8 mouse cellular contexts compared by ENCODE assay signal in genomic region chr8:95320224-95321139, GRCm38 (mm10). TPM values are rescaled to one million over a fixed set of nuclear protein-coding genes. Genes with fewer than 3 reads are reported as not detected.
DNase-seq lines count a peak whose midpoint lies in the region; ATAC-seq and TF ChIP-seq lines count a peak whose summit lies in the region.

No protein-coding gene starts in this region.

- no peak overlapping the region for H3K27ac ChIP-seq in ES-E14 (ENCODE audit: insufficient read depth, low read depth, low read length, poor library complexity, severe bottlenecking)
- H3K27ac ChIP-seq in bone marrow macrophage, adult 2 months (ENCODE audit: insufficient read depth, low read depth, low read length) = no peak overlapping the region
- H3K27ac ChIP-seq in hindbrain, embryonic 14.5 days = no peak overlapping the region
- H3K27ac ChIP-seq in liver, adult 2 months (replicated peaks; ENCODE audit: insufficient read depth, low read depth, low read length) = no peak overlapping the region
- 0 out of 2 replicates have a peak overlapping the region, but pooled peaks have one; percentile 35 for H3K27ac ChIP-seq in midbrain, embryonic 16.5 days (ENCODE audit: low read length)

- no peak for TF ChIP-seq CTCF in bone marrow macrophage, adult 2 months (IDR thresholded peaks at IDR 0.05; ENCODE audit: low read depth, low read length)
- peak; percentile 55 for TF ChIP-seq CTCF in liver, adult 2 months (IDR thresholded peaks at IDR 0.05; ENCODE audit: low read depth, low read length)

- no peaks in the 10 kb centered on the region for H3K79me2 ChIP-seq in liver, adult 2 months (ENCODE audit: control insufficient read depth, insufficient read depth, low read length)

- H3K4me2 ChIP-seq in hindbrain, embryonic 14.5 days (replicated peaks) = peak overlapping the region; percentile 65
- H3K4me2 ChIP-seq in midbrain, embryonic 16.5 days (ENCODE audit: low read length) = peak overlapping the region; percentile 85

- 2% methylated on average over 41 of the region's 41 CpGs for WGBS in hindbrain, embryonic 14.5 days
- WGBS in liver, adult 2 months = 7% methylated on average over 41 of the region's 41 CpGs
- WGBS in midbrain, embryonic 16.5 days = 2% methylated on average over 39 of the region's 41 CpGs

- in situ Hi-C loops in ES-E14 (cut with MboI; ENCODE audit: low sequenced_read_pairs in 2 of 2, unreplicated experiment in 2 of 2) = no loop called here

- H3K36me3 ChIP-seq in ES-E14 (ENCODE audit: control insufficient read depth, insufficient read depth, low read length, poor library complexity, severe bottlenecking) = no peaks in the 10 kb centered on the region
- H3K36me3 ChIP-seq in hindbrain, embryonic 14.5 days (replicated peaks; ENCODE audit: control insufficient read depth, insufficient read depth) = peaks cover 18% of the 10 kb centered on the region
- no peaks in the 10 kb centered on the region for H3K36me3 ChIP-seq in liver, adult 2 months (ENCODE audit: control insufficient read depth, insufficient read depth, low read length)
- peaks cover 2% of the 10 kb centered on the region; the same call in 1 of the 2 replicates for H3K36me3 ChIP-seq in midbrain, embryonic 16.5 days (ENCODE audit: control insufficient read depth, insufficient read depth, low read length)

- H3K9me3 ChIP-seq in ES-E14 (ENCODE audit: control insufficient read depth, insufficient read depth, low read depth, low read length) = no peaks in the 10 kb centered on the region
- H3K9me3 ChIP-seq in hindbrain, embryonic 14.5 days (ENCODE audit: control insufficient read depth, low read length) = no peaks in the 10 kb centered on the region
- no peaks in the 10 kb centered on the region for H3K9me3 ChIP-seq in midbrain, embryonic 16.5 days (replicated peaks; ENCODE audit: control insufficient read depth, low read length, poor library complexity, severe bottlenecking)

- peak; percentile 68 for ATAC-seq in erythroblast, adult 5-6 weeks (replicated peaks; ENCODE audit: low FRiP score, poor library complexity, severe bottlenecking)
- ATAC-seq in hindbrain, embryonic 14.5 days (ENCODE audit: low FRiP score) = peak; percentile 72
- ATAC-seq in midbrain, embryonic 16.5 days = peak; percentile 82

- peaks cover 0 to 5% of the 10 kb centered on the region in 2 experiments; a peak in 1 of 4 replicates for H3K4me1 ChIP-seq in ES-E14 (ENCODE audit: control insufficient read depth in 2 of 2, insufficient read depth in 2 of 2, low read length in 2 of 2, poor library complexity in 1 of 2)
- H3K4me1 ChIP-seq in bone marrow macrophage, adult 2 months (ENCODE audit: control insufficient read depth, insufficient read depth, low read length) = no peaks in the 10 kb centered on the region
- H3K4me1 ChIP-seq in hindbrain, embryonic 14.5 days (replicated peaks; ENCODE audit: control insufficient read depth, insufficient read depth, low read length) = peaks cover 4% of the 10 kb centered on the region; the same call in 1 of the 2 replicates
- peaks cover 4% of the 10 kb centered on the region; the same call in 1 of the 2 replicates for H3K4me1 ChIP-seq in liver, adult 2 months (ENCODE audit: control insufficient read depth, insufficient read depth, low read length)
- H3K4me1 ChIP-seq in midbrain, embryonic 16.5 days (ENCODE audit: control insufficient read depth, insufficient read depth, low read length) = peaks cover 3% of the 10 kb centered on the region; the same call in 1 of the 2 replicates

- no peak for TF ChIP-seq POLR2A in bone marrow macrophage, adult 2 months (IDR thresholded peaks at IDR 0.05; ENCODE audit: borderline replicate concordance, low read depth, low read length)
- no peak for TF ChIP-seq POLR2A in liver, adult 2 months (IDR thresholded peaks at IDR 0.05; ENCODE audit: extremely low read depth, insufficient read depth, low read length)

- H3K4me3 ChIP-seq in ES-E14 (ENCODE audit: insufficient read depth in 1 of 2, low read depth in 1 of 2, low read length in 2 of 2, poor library complexity in 1 of 2, severe bottlenecking in 1 of 2) = peak overlapping the region; percentile 50 to 66
- H3K4me3 ChIP-seq in bone marrow macrophage, adult 2 months (ENCODE audit: insufficient read depth, low read length) = peak overlapping the region; percentile 55
- peak overlapping the region; percentile 36 for H3K4me3 ChIP-seq in hindbrain, embryonic 14.5 days (replicated peaks; ENCODE audit: low read length)
- peak overlapping the region; percentile 40; the same call in 1 of the 2 replicates for H3K4me3 ChIP-seq in liver, adult 2 months (ENCODE audit: insufficient read depth, low read depth, low read length)
- H3K4me3 ChIP-seq in midbrain, embryonic 16.5 days (ENCODE audit: low read depth, low read length) = peak overlapping the region; percentile 43

- no peaks in the 10 kb centered on the region for H3K27me3 ChIP-seq in hindbrain, embryonic 14.5 days (ENCODE audit: control insufficient read depth, insufficient read depth, low read length)
- H3K27me3 ChIP-seq in liver, adult 2 months (ENCODE audit: control insufficient read depth, insufficient read depth, low read length) = no peaks in the 10 kb centered on the region
- peaks cover 4% of the 10 kb centered on the region; the same call in 1 of the 2 replicates for H3K27me3 ChIP-seq in midbrain, embryonic 16.5 days (ENCODE audit: control insufficient read depth, insufficient read depth, low read depth, low read length)

- DNase-seq in ES-E14 (ENCODE audit: low read depth, low spot score) = peak; percentile 62
- DNase-seq in hindbrain, embryonic 14.5 days (ENCODE audit: low spot score) = peak; percentile 60
- peak; percentile 56 for DNase-seq in liver, adult 2 months (ENCODE audit: extremely low read depth, low read depth, low spot score)
- peak; percentile 60 to 82 for DNase-seq in spleen, postnatal 4 days (ENCODE audit: low spot score in 2 of 2)
- DNase-seq in c-Kit-positive CD71-positive TER-119-positive erythroid progenitor cells, embryonic 14.5 days (ENCODE audit: low spot score) = no peak

- 0 out of 2 replicates have a peak overlapping the region, but pooled peaks have one; percentile 0 for H3K9ac ChIP-seq in ES-E14 (ENCODE audit: insufficient read depth, low read depth, low read length, poor library complexity, severe bottlenecking)
- H3K9ac ChIP-seq in hindbrain, embryonic 14.5 days = peak overlapping the region; percentile 49
- H3K9ac ChIP-seq in liver, adult 2 months (ENCODE audit: low read depth, low read length) = peak overlapping the region; percentile 14; the same call in 1 of the 2 replicates
- peak overlapping the region; percentile 57 for H3K9ac ChIP-seq in midbrain, embryonic 16.5 days (ENCODE audit: low read depth, low read length)

RNA-seq across cellular contexts. Expression of gene Tepp, which starts 10.1 kb away (rescaled TPM):
- 0.45 and 0.95 TPM in 2 replicates for total RNA-seq in ES-E14 (2012; rRNA removed)
- not detected in 2 replicates for polyA plus RNA-seq in bone marrow macrophage, adult 2 months (2012; ENCODE audit: insufficient read depth, insufficient read length, missing spikeins)
- total RNA-seq in erythroblast, adult 5-6 weeks (2015; ENCODE audit: low replicate concordance) = not detected in 2 replicates
- total RNA-seq in erythroblast, adult 5-6 weeks (2017; ENCODE audit: low replicate concordance) = not detected in 2 replicates
- polyA plus RNA-seq in hindbrain, embryonic 14.5 days (2014; fragmentation: Nextera tagmentation; extraction: Ambion mirVana) = 2.2 and 2.9 TPM in 2 replicates
- not detected in 2 replicates for total RNA-seq in liver, adult 2 months (2014; rRNA removed)
- polyA plus RNA-seq in liver, adult 2 months (2012; rRNA removed) = not detected in 2 replicates
- 2.7 and 2.8 TPM in 2 replicates for polyA plus RNA-seq in midbrain, embryonic 16.5 days (2015; fragmentation: Nextera tagmentation; extraction: Ambion mirVana)

RNA-seq across cellular contexts. Expression of gene Zfp319, which starts 11.3 kb away (rescaled TPM):
- total RNA-seq in ES-E14 (2012; rRNA removed) = 2.4 and 3.2 TPM in 2 replicates
- polyA plus RNA-seq in bone marrow macrophage, adult 2 months (2012; ENCODE audit: insufficient read depth, insufficient read length, missing spikeins) = 6.9 and 7.5 TPM in 2 replicates
- total RNA-seq in erythroblast, adult 5-6 weeks (2015; ENCODE audit: low replicate concordance) = 2.5 and 3.3 TPM in 2 replicates
- total RNA-seq in erythroblast, adult 5-6 weeks (2017; ENCODE audit: low replicate concordance) = 0.14 and 0.17 TPM in 2 replicates
- polyA plus RNA-seq in hindbrain, embryonic 14.5 days (2014; fragmentation: Nextera tagmentation; extraction: Ambion mirVana) = 14.2 and 15.9 TPM in 2 replicates
- total RNA-seq in liver, adult 2 months (2014; rRNA removed) = 1.2 and 1.8 TPM in 2 replicates
- 2.5 and 3.2 TPM in 2 replicates for polyA plus RNA-seq in liver, adult 2 months (2012; rRNA removed)
- 16.2 and 17.5 TPM in 2 replicates for polyA plus RNA-seq in midbrain, embryonic 16.5 days (2015; fragmentation: Nextera tagmentation; extraction: Ambion mirVana)

RNA-seq across cellular contexts. Expression of gene Usb1, which starts 11.6 kb away (rescaled TPM):
- total RNA-seq in ES-E14 (2012; rRNA removed) = 18.6 and 25.9 TPM in 2 replicates
- polyA plus RNA-seq in bone marrow macrophage, adult 2 months (2012; ENCODE audit: insufficient read depth, insufficient read length, missing spikeins) = 35.0 and 35.2 TPM in 2 replicates
- total RNA-seq in erythroblast, adult 5-6 weeks (2015; ENCODE audit: low replicate concordance) = 7.9 and 8.1 TPM in 2 replicates
- 6.1 and 8.0 TPM in 2 replicates for total RNA-seq in erythroblast, adult 5-6 weeks (2017; ENCODE audit: low replicate concordance)
- 31.0 and 32.3 TPM in 2 replicates for polyA plus RNA-seq in hindbrain, embryonic 14.5 days (2014; fragmentation: Nextera tagmentation; extraction: Ambion mirVana)
- 6.7 and 7.9 TPM in 2 replicates for total RNA-seq in liver, adult 2 months (2014; rRNA removed)
- polyA plus RNA-seq in liver, adult 2 months (2012; rRNA removed) = 16.2 and 20.0 TPM in 2 replicates
- polyA plus RNA-seq in midbrain, embryonic 16.5 days (2015; fragmentation: Nextera tagmentation; extraction: Ambion mirVana) = 35.5 and 38.2 TPM in 2 replicates

RNA-seq across cellular contexts. Expression of gene Cngb1, which starts 14.1 kb away (rescaled TPM):
- total RNA-seq in ES-E14 (2012; rRNA removed) = 1.1 and 1.5 TPM in 2 replicates
- polyA plus RNA-seq in bone marrow macrophage, adult 2 months (2012; ENCODE audit: insufficient read depth, insufficient read length, missing spikeins) = 0.59 and 2.7 TPM in 2 replicates
- not detected in 2 replicates for total RNA-seq in erythroblast, adult 5-6 weeks (2015; ENCODE audit: low replicate concordance)
- not detected in 2 replicates for total RNA-seq in erythroblast, adult 5-6 weeks (2017; ENCODE audit: low replicate concordance)
- polyA plus RNA-seq in hindbrain, embryonic 14.5 days (2014; fragmentation: Nextera tagmentation; extraction: Ambion mirVana) = 0.18 and 0.44 TPM in 2 replicates
- total RNA-seq in liver, adult 2 months (2014; rRNA removed) = under 0.01 and 0.07 TPM in 2 replicates
- polyA plus RNA-seq in liver, adult 2 months (2012; rRNA removed) = 0.39 TPM in 1 of 2 replicates, not detected in the other
- 0.51 and 0.67 TPM in 2 replicates for polyA plus RNA-seq in midbrain, embryonic 16.5 days (2015; fragmentation: Nextera tagmentation; extraction: Ambion mirVana)

RNA-seq across cellular contexts. Expression of gene Mmp15, which starts 31.6 kb away (rescaled TPM):
- total RNA-seq in ES-E14 (2012; rRNA removed) = 5.0 and 5.4 TPM in 2 replicates
- polyA plus RNA-seq in bone marrow macrophage, adult 2 months (2012; ENCODE audit: insufficient read depth, insufficient read length, missing spikeins) = not detected in 2 replicates
- total RNA-seq in erythroblast, adult 5-6 weeks (2015; ENCODE audit: low replicate concordance) = not detected in 2 replicates
- total RNA-seq in erythroblast, adult 5-6 weeks (2017; ENCODE audit: low replicate concordance) = not detected in 2 replicates
- 24.6 and 26.5 TPM in 2 replicates for polyA plus RNA-seq in hindbrain, embryonic 14.5 days (2014; fragmentation: Nextera tagmentation; extraction: Ambion mirVana)
- 6.5 and 7.2 TPM in 2 replicates for total RNA-seq in liver, adult 2 months (2014; rRNA removed)
- 15.1 and 16.5 TPM in 2 replicates for polyA plus RNA-seq in liver, adult 2 months (2012; rRNA removed)
- polyA plus RNA-seq in midbrain, embryonic 16.5 days (2015; fragmentation: Nextera tagmentation; extraction: Ambion mirVana) = 14.1 and 14.4 TPM in 2 replicates

Comparison
In these comparisons a context has a peak if more than half of its experiments do, and no peak if none do; other contexts are left out.
1. H3K9ac ChIP-seq: peak in every context shown above with its lines; median percentile 57 in midbrain, embryonic 16.5 days; 49 in hindbrain, embryonic 14.5 days; 14 in liver, adult 2 months; 0 in ES-E14.